Mouse (Mus musculus) limb, embryonic 14.5 days (tissue): ENCODE data around the gene Snrpn. TPM values are rescaled to one million over a fixed set of nuclear protein-coding genes. Genes with fewer than 3 reads are reported as not detected.

ENCODE experiments used
- ATAC-seq: fragments of 200-750 bp; cut with Nextera tagmentation; 2 replicates; pipeline ENCODE4 v1.8.0; 2017; ENCODE audit warnings: low read depth, moderate number of reproducible peaks, moderate TSS enrichment; ENCODE audit not compliant: low FRiP score
- DNase-seq: peaks from one replicate; pipeline ENCODE4 v3.0.0-alpha.2; 2015; ENCODE audit warnings: low spot score
- H3K27ac ChIP-seq: fragments of 300-500 bp; sonication (generic); replicated peaks from 2 replicates; pipeline ENCODE4 v1.5.1; 2014; ENCODE audit warnings: low read depth, mild to moderate bottlenecking, low read length, moderate library complexity, mixed read lengths
- H3K27me3 ChIP-seq: fragments of 300-500 bp; sonication (generic); 2 replicates; pipeline ENCODE4 v1.6.1; 2014; ENCODE audit warnings: low read length, mixed read lengths; ENCODE audit not compliant: control insufficient read depth, insufficient read depth
- H3K36me3 ChIP-seq: fragments of 300-500 bp; sonication (generic); 2 replicates; pipeline ENCODE4 v1.6.1; 2014; ENCODE audit warnings: mild to moderate bottlenecking, low read length, moderate library complexity, mixed read lengths; ENCODE audit not compliant: control insufficient read depth, insufficient read depth
- H3K4me1 ChIP-seq: fragments of 300-500 bp; sonication (generic); 2 replicates; pipeline ENCODE4 v1.6.1; 2014; ENCODE audit warnings: antibody characterized with exemption, low read length, mixed read lengths; ENCODE audit not compliant: control insufficient read depth, insufficient read depth
- H3K4me2 ChIP-seq: fragments of 300-500 bp; sonication (generic); replicated peaks from 2 replicates; pipeline ENCODE4 v1.6.1; 2014; ENCODE audit warnings: low read depth, mild to moderate bottlenecking, low read length, moderate library complexity; ENCODE audit not compliant: severe bottlenecking
- H3K4me3 ChIP-seq: fragments of 300-500 bp; sonication (generic); replicated peaks from 2 replicates; pipeline ENCODE4 v1.5.1; 2014; ENCODE audit warnings: low read length
- H3K9ac ChIP-seq: fragments of 300-500 bp; sonication (generic); 2 replicates; pipeline ENCODE4 v1.6.1; 2014; ENCODE audit warnings: mild to moderate bottlenecking, low read depth, low read length, moderate library complexity; ENCODE audit not compliant: severe bottlenecking
- H3K9me3 ChIP-seq: fragments of 300-500 bp; sonication (generic); 2 replicates; pipeline ENCODE4 v1.6.1; 2016; ENCODE audit warnings: low read length; ENCODE audit not compliant: control insufficient read depth
- POLR2A ChIP-seq: fragments of 200-500 bp; IDR thresholded peaks from 2 replicates; pipeline ENCODE4 v1.8.0; 2012; ENCODE audit warnings: inconsistent platforms, mild to moderate bottlenecking, moderate library complexity, borderline replicate concordance; ENCODE audit not compliant: insufficient read depth, insufficient read length; ENCODE audit errors: extremely low read depth
- WGBS: fragments of 180-500 bp; shearing (Covaris S2); extraction: QIAGEN DNeasy Blood & Tissue Kit; methylation state at CpG from one replicate; pipeline ENCODE4 v1.1.7; 2014; 5-methylcytosine and 5-hydroxymethylcytosine counted together
- polyA plus RNA-seq, 2 experiments: library from polyadenylated mRNA; depleted of rRNA in 1 of 2; stranded (reverse) in 1 of 2; unstranded in 1 of 2; fragments of >200 nt; fragmentation: Nextera tagmentation in 1 of 2; extraction: Ambion mirVana in 1 of 2; gene quantifications; 2 replicates each; pipeline versions ENCODE4 v1.2.1 to v1.2.3; 2012 to 2014

Gene Snrpn
- polyA plus RNA-seq, 2 experiments: 18.7 to 27.8 TPM

GRCm38 (mm10) chr7:60097154-60097859 is 42.7 kb downstream of the Snrpn start:
- H3K4me2 ChIP-seq: no peak overlapping the region
- DNase-seq: no peak
- H3K4me1 ChIP-seq: no peaks in the 10 kb centered on the region
- no peak overlapping the region for H3K27ac ChIP-seq
- ATAC-seq: no peak
- H3K27me3 ChIP-seq: no peaks in the 10 kb centered on the region
- H3K9me3 ChIP-seq: no peaks in the 10 kb centered on the region
- 38% methylated on average over 3 of the region's 3 CpGs for WGBS
- no peaks in the 10 kb centered on the region for H3K36me3 ChIP-seq
- no peak for TF ChIP-seq POLR2A
- no peak overlapping the region for H3K9ac ChIP-seq
- no peak overlapping the region for H3K4me3 ChIP-seq

- 80% methylated on average over 2 of the region's 2 CpGs for whole genome bisulfite sequencing
- H3K4me2 ChIP-seq: no peak overlapping the region
Measured at GRCm38 (mm10) chr7:60076301-60076700, 63.7 kb downstream of the Snrpn start.

GRCm38 (mm10) chr7:60047481-60048201 is 92.4 kb downstream of the Snrpn start:
- Histone ChIP-seq H3K4me2 (no peak overlapping the region), H3K9ac (no peak overlapping the region), H3K27me3 (no peaks in the 10 kb centered on the region), H3K4me3 (no peak overlapping the region), H3K27ac (no peak overlapping the region), H3K9me3 (no peaks in the 10 kb centered on the region; the same call in 1 of the 2 replicates), H3K4me1 (no peaks in the 10 kb centered on the region), H3K36me3 (no peaks in the 10 kb centered on the region)
- WGBS: 70% methylated on average over 6 of the region's 6 CpGs
- ATAC-seq (no peak), DNase-seq (no peak)
- no peak for TF ChIP-seq POLR2A

More at GRCm38 (mm10) chr7:60076301-60076700, 63.7 kb downstream of the Snrpn start:
- no peaks in the 10 kb centered on the region for H3K9me3 ChIP-seq
- DNase-seq: no peak
- no peaks in the 10 kb centered on the region for H3K4me1 ChIP-seq
- H3K27ac ChIP-seq: no peak overlapping the region
- no peaks in the 10 kb centered on the region for H3K36me3 ChIP-seq
- no peak for ATAC-seq
- no peaks in the 10 kb centered on the region for H3K27me3 ChIP-seq
- no peak for TF ChIP-seq POLR2A
- H3K9ac ChIP-seq: no peak overlapping the region
- H3K4me3 ChIP-seq: no peak overlapping the region

GRCm38 (mm10) chr7:60013186-60013585 is 126.8 kb downstream of the Snrpn start:
- Histone ChIP-seq H3K4me3 (no peak overlapping the region), H3K36me3 (no peaks in the 10 kb centered on the region), H3K4me1 (no peaks in the 10 kb centered on the region), H3K9me3 (no peaks in the 10 kb centered on the region), H3K9ac (no peak overlapping the region), H3K27ac (no peak overlapping the region), H3K4me2 (no peak overlapping the region), H3K27me3 (no peaks in the 10 kb centered on the region)
- ATAC-seq (no peak), DNase-seq (no peak)
- TF ChIP-seq POLR2A: no peak
- WGBS: 62% methylated on average over 3 of the region's 3 CpGs

- WGBS: 44% methylated on average over 3 of the region's 3 CpGs
- no peak overlapping the region for H3K4me3 ChIP-seq
- DNase-seq: no peak
- no peak overlapping the region for H3K9ac ChIP-seq
- H3K27ac ChIP-seq: no peak overlapping the region
- H3K9me3 ChIP-seq: peaks cover 16% of the 10 kb centered on the region
- no peaks in the 10 kb centered on the region for H3K27me3 ChIP-seq
- no peak overlapping the region for H3K4me2 ChIP-seq
- TF ChIP-seq POLR2A: no peak
- H3K4me1 ChIP-seq: no peaks in the 10 kb centered on the region
- no peaks in the 10 kb centered on the region for H3K36me3 ChIP-seq
- ATAC-seq: no peak
Measured at GRCm38 (mm10) chr7:60007727-60008360, 132.2 kb downstream of the Snrpn start.
